Mouse (Mus musculus): Measurements from ENCODE around the gene Baz2b. TPM values are rescaled to one million over a fixed set of nuclear protein-coding genes. Genes with fewer than 3 reads are reported as not detected.

Gene Baz2b
- polyA plus RNA-seq, 1 experiment from 2014 or later: 56.7 TPM

DNA sequence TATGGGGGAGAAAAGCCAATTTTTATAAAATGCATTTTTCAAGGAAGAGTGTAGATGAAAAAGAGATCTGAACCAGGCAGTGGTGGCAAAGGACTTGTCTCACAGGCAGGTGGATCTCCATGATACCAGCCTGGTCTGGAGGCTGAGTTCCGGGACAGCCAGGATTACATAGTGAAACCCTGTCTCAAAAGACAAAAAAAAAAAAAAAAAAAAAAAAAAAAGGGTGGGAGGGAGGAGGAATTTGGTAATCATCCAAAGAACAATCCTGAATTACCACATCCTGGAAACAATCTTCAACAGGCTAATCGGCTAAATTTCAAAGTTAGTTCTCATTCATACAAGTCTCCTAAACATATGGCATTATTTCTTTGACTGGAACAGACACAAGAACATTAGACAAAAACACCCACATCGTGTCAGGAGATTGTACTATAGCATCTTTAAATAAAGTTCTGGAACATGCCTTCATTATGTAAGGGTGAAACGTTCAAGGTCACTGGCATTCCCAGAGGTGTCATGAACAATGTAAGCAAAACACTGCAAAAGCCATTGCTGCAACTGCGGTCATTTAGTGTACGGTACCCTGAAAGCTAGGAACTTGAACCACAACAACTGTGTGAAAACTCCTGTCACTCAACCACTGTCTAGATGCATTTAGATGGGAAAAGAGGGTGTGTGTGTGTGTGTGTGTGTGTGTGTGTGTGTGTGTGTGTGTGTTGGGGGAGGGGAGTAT is 230.0 kb downstream of the Baz2b start:
- H3K27ac ChIP-seq (ENCODE audit: low read length): no peak overlapping the region
- peak; percentile 69 for ATAC-seq (ENCODE audit: low read depth)
- no peak overlapping the region for H3K4me2 ChIP-seq (ENCODE audit: low read depth, low read length)

GRCm38 (mm10) chr2:59976680-59977079 is 233.0 kb downstream of the Baz2b start:
- no peak overlapping the region for H3K4me3 ChIP-seq (ENCODE audit: low read length)
- WGBS: 90% methylated on average over 5 of the region's 5 CpGs
- no peak overlapping the region for H3K9ac ChIP-seq (ENCODE audit: low read length)
- H3K36me3 ChIP-seq (ENCODE audit: control insufficient read depth, insufficient read depth, low read length): 0 out of 2 replicates have a peak, but pooled peaks cover 2% of the 10 kb centered on the region
- no peak for ATAC-seq (ENCODE audit: low read depth)
- peaks cover 8% of the 10 kb centered on the region; the same call in 1 of the 2 replicates for H3K4me1 ChIP-seq (replicated peaks; ENCODE audit: control insufficient read depth, insufficient read depth, low read length)
- H3K27me3 ChIP-seq (ENCODE audit: control insufficient read depth, insufficient read depth, low read depth, low read length): no peaks in the 10 kb centered on the region
- no peak overlapping the region for H3K4me2 ChIP-seq (ENCODE audit: low read depth, low read length)
- no peak overlapping the region for H3K27ac ChIP-seq (ENCODE audit: low read length)
- no peaks in the 10 kb centered on the region for H3K9me3 ChIP-seq (ENCODE audit: control insufficient read depth, low read length)

More for the DNA sequence above, 230.0 kb downstream of the Baz2b start:
- Histone ChIP-seq H3K4me1 (replicated peaks; ENCODE audit: control insufficient read depth, insufficient read depth, low read length) (peaks cover 8% of the 10 kb centered on the region; the same call in 1 of the 2 replicates), H3K9me3 (ENCODE audit: control insufficient read depth, low read length) (no peaks in the 10 kb centered on the region), H3K27me3 (ENCODE audit: control insufficient read depth, insufficient read depth, low read depth, low read length) (no peaks in the 10 kb centered on the region), H3K4me3 (ENCODE audit: low read length) (no peak overlapping the region), H3K36me3 (ENCODE audit: control insufficient read depth, insufficient read depth, low read length) (0 out of 2 replicates have a peak, but pooled peaks cover 2% of the 10 kb centered on the region), H3K9ac (ENCODE audit: low read length) (no peak overlapping the region)
- 36% methylated on average over 6 of the region's 6 CpGs for WGBS

DNA sequence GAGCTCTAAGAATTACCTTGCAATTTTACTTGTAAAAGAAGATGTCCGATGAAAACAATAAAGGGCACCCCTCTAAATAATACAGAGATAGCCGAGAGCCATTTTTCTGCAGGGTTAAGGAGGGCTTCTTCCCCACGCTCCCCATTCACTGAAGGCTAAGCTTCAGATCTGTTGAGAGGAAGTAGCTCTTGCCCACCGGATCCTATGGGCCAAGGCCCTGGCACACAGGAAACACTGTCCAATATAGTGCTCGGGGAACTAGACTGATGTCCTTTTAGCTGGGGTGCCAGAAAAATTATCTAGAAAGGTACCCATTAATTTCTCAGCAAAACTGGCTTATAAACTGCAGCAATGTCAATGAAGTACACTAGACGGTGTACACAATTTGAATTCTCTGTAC is 233.9 kb downstream of the Baz2b start:
- no peak overlapping the region for H3K4me3 ChIP-seq (ENCODE audit: low read length)
- H3K9me3 ChIP-seq (ENCODE audit: control insufficient read depth, low read length): no peaks in the 10 kb centered on the region
- H3K36me3 ChIP-seq (ENCODE audit: control insufficient read depth, insufficient read depth, low read length): 0 out of 2 replicates have a peak, but pooled peaks cover 2% of the 10 kb centered on the region
- ATAC-seq (ENCODE audit: low read depth): no peak
- WGBS: 81% methylated on average over 6 of the region's 6 CpGs
- H3K27ac ChIP-seq (ENCODE audit: low read length): no peak overlapping the region
- peaks cover 8% of the 10 kb centered on the region; the same call in 1 of the 2 replicates for H3K4me1 ChIP-seq (replicated peaks; ENCODE audit: control insufficient read depth, insufficient read depth, low read length)
- H3K9ac ChIP-seq (ENCODE audit: low read length): no peak overlapping the region
- no peaks in the 10 kb centered on the region for H3K27me3 ChIP-seq (ENCODE audit: control insufficient read depth, insufficient read depth, low read depth, low read length)
- H3K4me2 ChIP-seq (ENCODE audit: low read depth, low read length): no peak overlapping the region

GRCm38 (mm10) chr2:59973962-59974361 is 235.7 kb downstream of the Baz2b start:
- 80% methylated on average over 5 of the region's 5 CpGs for WGBS
- Histone ChIP-seq H3K4me2 (ENCODE audit: low read depth, low read length) (no peak overlapping the region), H3K27me3 (ENCODE audit: control insufficient read depth, insufficient read depth, low read depth, low read length) (no peaks in the 10 kb centered on the region), H3K4me1 (replicated peaks; ENCODE audit: control insufficient read depth, insufficient read depth, low read length) (0 out of 2 replicates have a peak, but pooled peaks cover 3% of the 10 kb centered on the region), H3K27ac (ENCODE audit: low read length) (no peak overlapping the region), H3K9me3 (ENCODE audit: control insufficient read depth, low read length) (no peaks in the 10 kb centered on the region), H3K4me3 (ENCODE audit: low read length) (no peak overlapping the region), H3K36me3 (ENCODE audit: control insufficient read depth, insufficient read depth, low read length) (peaks cover 5% of the 10 kb centered on the region; the same call in 1 of the 2 replicates), H3K9ac (ENCODE audit: low read length) (no peak overlapping the region)
- ATAC-seq (ENCODE audit: low read depth): no peak

DNA sequence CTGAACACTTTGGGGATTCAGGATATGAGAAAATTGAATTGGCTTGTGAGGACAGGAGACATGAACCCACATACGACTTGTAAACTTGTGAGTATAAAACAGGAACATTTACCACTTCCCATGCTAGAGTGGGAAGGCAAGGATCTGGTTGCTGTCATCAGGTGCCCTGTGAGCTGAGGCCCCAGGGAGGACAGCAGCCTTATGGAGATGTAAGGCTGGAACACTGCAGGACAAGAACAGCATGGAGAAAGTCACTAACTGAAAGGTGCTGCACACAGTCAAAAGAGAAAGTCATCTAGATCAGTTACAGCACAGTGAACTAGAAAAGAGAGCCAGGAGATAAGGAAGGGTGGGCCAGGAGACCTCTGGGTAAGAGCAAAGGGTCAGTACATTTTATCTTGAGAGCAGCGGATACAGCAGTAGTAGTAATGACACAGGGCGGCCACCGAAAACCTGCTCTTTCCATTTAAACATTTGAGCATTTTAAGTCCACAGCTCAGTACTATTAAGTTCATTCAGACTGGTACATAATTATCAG is 236.5 kb downstream of the Baz2b start:
- Histone ChIP-seq H3K36me3 (ENCODE audit: control insufficient read depth, insufficient read depth, low read length) (peaks cover 13% of the 10 kb centered on the region), H3K27ac (ENCODE audit: low read length) (no peak overlapping the region)

DNA sequence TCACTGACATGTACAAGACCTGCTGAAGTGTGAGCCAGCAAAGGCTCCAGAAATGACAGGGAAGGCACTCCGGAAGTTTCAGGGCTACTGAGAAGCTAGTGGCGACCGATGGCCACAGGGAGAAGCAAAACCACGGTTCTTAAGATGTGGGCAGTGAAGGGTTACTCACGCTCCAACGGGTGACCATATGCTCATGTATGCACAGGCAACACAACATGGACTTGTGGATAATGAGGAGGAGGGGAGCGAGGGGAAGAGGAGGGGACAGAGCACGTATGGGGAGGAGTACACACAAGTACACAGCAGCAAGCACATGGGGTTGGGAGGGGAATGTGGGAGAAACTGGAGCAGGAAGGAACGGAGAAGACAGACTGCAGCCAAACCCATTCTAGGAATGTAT is 239.1 kb downstream of the Baz2b start:
- H3K9me3 ChIP-seq (ENCODE audit: control insufficient read depth, low read length): no peaks in the 10 kb centered on the region
- 65% methylated on average over 9 of the region's 9 CpGs for WGBS
- no peaks in the 10 kb centered on the region for H3K4me1 ChIP-seq (replicated peaks; ENCODE audit: control insufficient read depth, insufficient read depth, low read length)
- no peak overlapping the region for H3K4me2 ChIP-seq (ENCODE audit: low read depth, low read length)
- no peaks in the 10 kb centered on the region for H3K27me3 ChIP-seq (ENCODE audit: control insufficient read depth, insufficient read depth, low read depth, low read length)
- H3K9ac ChIP-seq (ENCODE audit: low read length): no peak overlapping the region
- no peak overlapping the region for H3K27ac ChIP-seq (ENCODE audit: low read length)
- H3K4me3 ChIP-seq (ENCODE audit: low read length): no peak overlapping the region
- H3K36me3 ChIP-seq (ENCODE audit: control insufficient read depth, insufficient read depth, low read length): peaks cover 19% of the 10 kb centered on the region
- ATAC-seq (ENCODE audit: low read depth): no peak

More for the DNA sequence above, 236.5 kb downstream of the Baz2b start:
- Histone ChIP-seq H3K9ac (ENCODE audit: low read length) (no peak overlapping the region), H3K9me3 (ENCODE audit: control insufficient read depth, low read length) (no peaks in the 10 kb centered on the region), H3K4me2 (ENCODE audit: low read depth, low read length) (no peak overlapping the region), H3K4me3 (ENCODE audit: low read length) (no peak overlapping the region), H3K27me3 (ENCODE audit: control insufficient read depth, insufficient read depth, low read depth, low read length) (no peaks in the 10 kb centered on the region), H3K4me1 (replicated peaks; ENCODE audit: control insufficient read depth, insufficient read depth, low read length) (no peaks in the 10 kb centered on the region)
- 79% methylated on average over 4 of the region's 4 CpGs for WGBS
- no peak for ATAC-seq (ENCODE audit: low read depth)

DNA sequence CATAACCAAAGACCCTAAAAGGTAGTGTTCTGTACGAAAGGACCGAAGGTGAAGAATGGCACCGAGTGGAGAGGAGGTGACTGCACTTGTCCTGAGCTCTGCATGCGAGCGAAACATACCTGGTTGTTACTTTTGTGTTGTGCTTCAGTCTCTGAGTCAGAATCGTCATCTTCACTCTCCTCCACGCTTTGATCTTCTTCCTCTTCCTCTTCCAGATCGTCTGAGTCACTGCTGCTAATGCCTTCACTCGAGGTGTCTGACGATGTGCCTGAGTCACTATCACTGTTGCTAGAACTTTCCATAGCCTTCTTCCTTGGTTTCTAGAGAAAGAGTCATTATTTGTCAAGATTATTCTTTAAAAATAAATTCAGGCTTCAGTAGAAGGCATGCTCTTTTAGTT is 240.5 kb downstream of the Baz2b start:
- Histone ChIP-seq H3K9ac (ENCODE audit: low read length) (no peak overlapping the region), H3K27ac (ENCODE audit: low read length) (no peak overlapping the region), H3K4me3 (ENCODE audit: low read length) (no peak overlapping the region), H3K27me3 (ENCODE audit: control insufficient read depth, insufficient read depth, low read depth, low read length) (no peaks in the 10 kb centered on the region), H3K4me1 (replicated peaks; ENCODE audit: control insufficient read depth, insufficient read depth, low read length) (no peaks in the 10 kb centered on the region), H3K36me3 (ENCODE audit: control insufficient read depth, insufficient read depth, low read length) (peaks cover 19% of the 10 kb centered on the region), H3K9me3 (ENCODE audit: control insufficient read depth, low read length) (no peaks in the 10 kb centered on the region), H3K4me2 (ENCODE audit: low read depth, low read length) (no peak overlapping the region)
- WGBS: 75% methylated on average over 10 of the region's 10 CpGs
- no peak for ATAC-seq (ENCODE audit: low read depth)

- H3K4me1 ChIP-seq (replicated peaks; ENCODE audit: control insufficient read depth, insufficient read depth, low read length): no peaks in the 10 kb centered on the region
- WGBS: 81% methylated on average over 7 of the region's 7 CpGs
- no peaks in the 10 kb centered on the region for H3K9me3 ChIP-seq (ENCODE audit: control insufficient read depth, low read length)
- no peak overlapping the region for H3K27ac ChIP-seq (ENCODE audit: low read length)
- no peaks in the 10 kb centered on the region for H3K27me3 ChIP-seq (ENCODE audit: control insufficient read depth, insufficient read depth, low read depth, low read length)
- no peak for ATAC-seq (ENCODE audit: low read depth)
- H3K4me2 ChIP-seq (ENCODE audit: low read depth, low read length): no peak overlapping the region
- no peak overlapping the region for H3K9ac ChIP-seq (ENCODE audit: low read length)
- H3K36me3 ChIP-seq (ENCODE audit: control insufficient read depth, insufficient read depth, low read length): peaks cover 19% of the 10 kb centered on the region
- no peak overlapping the region for H3K4me3 ChIP-seq (ENCODE audit: low read length)
These were observed 241.0 kb downstream of the Baz2b start for GRCm38 (mm10) chr2:59968593-59968992.

GRCm38 (mm10) chr2:59966454-59966853 is 243.2 kb downstream of the Baz2b start:
- Histone ChIP-seq H3K4me2 (ENCODE audit: low read depth, low read length) (no peak overlapping the region), H3K9ac (ENCODE audit: low read length) (no peak overlapping the region), H3K36me3 (ENCODE audit: control insufficient read depth, insufficient read depth, low read length) (peaks cover 23% of the 10 kb centered on the region), H3K4me3 (ENCODE audit: low read length) (no peak overlapping the region), H3K9me3 (ENCODE audit: control insufficient read depth, low read length) (no peaks in the 10 kb centered on the region), H3K27me3 (ENCODE audit: control insufficient read depth, insufficient read depth, low read depth, low read length) (no peaks in the 10 kb centered on the region), H3K27ac (ENCODE audit: low read length) (no peak overlapping the region), H3K4me1 (replicated peaks; ENCODE audit: control insufficient read depth, insufficient read depth, low read length) (no peaks in the 10 kb centered on the region)
- no peak for ATAC-seq (ENCODE audit: low read depth)
- 93% methylated on average over 6 of the region's 6 CpGs for WGBS
